Mouse (Mus musculus) left cerebral cortex, adult 8-10 months (tissue): Measurements from ENCODE around the gene Rab4b. TPM values are rescaled to one million over a fixed set of nuclear protein-coding genes. Genes with fewer than 3 reads are reported as not detected.

Experiments
- microRNA-seq, 2 experiments: library from miRNA; unstranded; fragments of <30 nt; microRNA quantifications; one replicate each; pipeline ENCODE4 v1.2.0; 2022
- total RNA-seq, 4 experiments: library from RNA; stranded (reverse); gene quantifications; 2 replicates each; pipeline ENCODE4 v1.2.4; 2022

Rab4b gene
- total RNA-seq, 4 experiments from 2014 or later = 94.2 to 108 (median 101) TPM

Small RNAs within 50 kb of the gene (microRNA-seq; reads per million reads assigned to microRNA genes)
- 0 to 0.84 reads per million in 2 experiments for gene Mir1191
- gene Mir3101 = 0 to 1.1 reads per million in 2 experiments

Other genes with a start within 250 kb of the Rab4b start
- gene Cyp2a22, start 239.5 kb downstream of the Rab4b start, total RNA-seq = not detected
- gene Cyp2a12, start 149.8 kb downstream of the Rab4b start, total RNA-seq = not detected
- gene Cyp2f2, start 59.0 kb downstream of the Rab4b start, total RNA-seq = under 1 TPM in 2 of 4 experiments, not detected in 2; 0.28 to 0.32 TPM
- not detected for gene Cyp2t4, start 25.2 kb downstream of the Rab4b start, total RNA-seq
- 10 to 100 TPM; 87.9 to 97.7 (median 93.6) TPM for gene Egln2, start 12.1 kb downstream of the Rab4b start, total RNA-seq
- gene Gm21983, start 2.2 kb upstream of the Rab4b start, total RNA-seq = not detected
- 1 to 10 TPM in 2 of 4 experiments, under 1 TPM in 2; 0.48 to 2.0 (median 1.4) TPM for gene Mia, start 2.3 kb upstream of the Rab4b start, total RNA-seq
- 10 to 100 TPM; 21.0 to 25.0 (median 23.2) TPM for gene BC024978, start 16.9 kb upstream of the Rab4b start, total RNA-seq
- gene Snrpa, start 17.4 kb upstream of the Rab4b start, total RNA-seq = 10 to 100 TPM; 66.3 to 85.0 (median 72.8) TPM
- gene Itpkc, start 49.8 kb upstream of the Rab4b start, total RNA-seq = 10 to 100 TPM in 3 of 4 experiments, 1 to 10 TPM in 1; 9.9 to 11.3 (median 10.3) TPM
- 10 to 100 TPM; 29.8 to 38.9 (median 32.2) TPM for gene Coq8b, start 54.1 kb upstream of the Rab4b start, total RNA-seq
- gene Numbl, start 79.5 kb upstream of the Rab4b start, total RNA-seq = 10 to 100 TPM; 89.4 to 99.0 (median 95.1) TPM
- 10 to 100 TPM; 41.9 to 51.1 (median 44.6) TPM for gene Ltbp4, start 158.8 kb upstream of the Rab4b start, total RNA-seq
- gene Shkbp1, start 177.1 kb upstream of the Rab4b start, total RNA-seq = 10 to 100 TPM; 20.7 to 25.9 (median 23.1) TPM
- not detected for gene Gm20479, start 178.5 kb upstream of the Rab4b start, total RNA-seq